Mouse (Mus musculus): ENCODE measurements around the gene Socs4.

Gene Socs4

DNA sequence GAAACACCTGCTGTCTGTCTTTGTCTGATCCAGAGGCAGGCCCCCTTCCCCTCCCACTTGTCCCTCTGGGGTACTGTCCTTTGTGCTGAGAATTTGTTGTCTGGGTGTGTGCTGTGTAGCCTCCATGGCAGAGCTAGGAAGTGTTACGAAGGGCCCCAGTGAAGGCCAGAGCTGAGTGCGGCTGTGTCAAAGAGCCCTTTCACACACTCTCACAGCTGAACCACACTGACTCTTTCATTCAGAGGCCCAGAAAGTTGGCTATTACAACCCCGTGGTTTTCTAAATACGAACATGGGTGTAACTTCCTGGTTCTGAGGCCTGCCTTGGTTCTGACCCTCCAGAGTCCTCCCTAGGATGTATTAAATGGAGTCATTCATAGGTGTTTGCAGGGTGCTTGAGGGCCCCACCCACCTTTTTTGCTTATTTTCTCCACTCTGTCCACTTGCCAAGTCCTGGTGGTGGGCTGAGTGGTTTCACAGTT, 65.1 kb downstream of the Socs4 start:
- peak; percentile 36 for DNase-seq (ENCODE audit: low spot score)

Data from layer of hippocampus, adult 11-12 months (tissue).